Mouse (Mus musculus): ENCODE measurements around the gene Gm14819. TPM values are rescaled to one million over a fixed set of nuclear protein-coding genes. Genes with fewer than 3 reads are reported as not detected.
"Not testable (repeated sequence)": the region's sequence is repeated elsewhere in the genome, so short reads cannot be mapped to it uniquely, and the experiment has no call there.

Gm14819 gene
- total RNA-seq (2014; fragmentation: Nextera tagmentation) (not detected in 2 replicates), total RNA-seq (2017) (not detected in 2 replicates)

DNA sequence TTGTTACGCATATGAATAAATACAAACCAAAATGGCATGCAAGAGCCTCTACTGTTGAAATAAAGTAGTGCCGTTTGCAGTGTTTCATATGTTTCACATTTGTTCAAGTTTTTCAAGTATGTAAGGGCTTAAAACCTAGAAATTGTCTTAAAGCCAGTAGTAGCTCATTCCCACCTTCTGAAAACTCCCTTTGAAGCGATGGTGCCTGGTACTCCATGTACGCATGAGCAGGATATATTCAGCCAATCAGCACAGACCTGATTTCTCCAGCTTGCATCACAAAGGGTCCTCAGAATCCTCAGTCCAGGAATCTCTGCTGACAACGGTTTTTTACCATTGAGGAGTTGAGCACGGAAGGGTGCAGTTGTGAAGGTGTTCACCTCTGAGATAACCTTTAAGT, at the start of gene Gm14819:
Gene Gm14819, plus strand, starts transcription at position 301 of the 400 bp plus-strand sequence.
- not testable (repeated sequence) for ATAC-seq (replicated peaks; ENCODE audit: poor library complexity, severe bottlenecking)
